Mouse (Mus musculus): ENCODE data around the gene Gm960. TPM values are rescaled to one million over a fixed set of nuclear protein-coding genes. Genes with fewer than 3 reads are reported as not detected.

Gm960 gene
- total and polyA plus RNA-seq, 3 experiments: 0.93 TPM; not detected in 2

GRCm38 (mm10) chr19:4697721-4698120 lies 747 bp downstream of the Gm960 start:
- ATAC-seq (ENCODE audit: extremely low read depth, insufficient number of reproducible peaks, low FRiP score, poor library complexity, severe bottlenecking) (no peak), DNase-seq (ENCODE audit: low spot score) (no peak)
- no peaks in the 10 kb centered on the region for H3K9me3 ChIP-seq (replicated peaks)
- no peak overlapping the region for H3K4me3 ChIP-seq (ENCODE audit: low read depth, low read length)
- TF ChIP-seq CTCF (IDR thresholded peaks at IDR 0.05; ENCODE audit: low read depth, low read length) (no peak), POLR2AphosphoS5 (IDR thresholded peaks at IDR 0.05; ENCODE audit: insufficient replicate concordance, low read depth, low read length) (no peak), GATA1 (IDR thresholded peaks at IDR 0.05; ENCODE audit: borderline replicate concordance, low read length) (no peak), GATA2 (IDR thresholded peaks at IDR 0.05; ENCODE audit: borderline replicate concordance, low read depth, low read length) (no peak), TAL1 (conservative IDR thresholded peaks at IDR 0.05; ENCODE audit: low read depth, low read length) (no peak)
- no peaks in the 10 kb centered on the region for H3K36me3 ChIP-seq (replicated peaks)
- no peaks in the 10 kb centered on the region for H3K4me1 ChIP-seq (ENCODE audit: insufficient read depth, low read depth, low read length)
- H3K27me3 ChIP-seq (ENCODE audit: insufficient read depth, low read length): peaks cover 21% of the 10 kb centered on the region; the same call in 1 of the 2 replicates

GRCm38 (mm10) chr19:4697121-4697520 lies 1.3 kb downstream of the Gm960 start:
- H3K36me3 ChIP-seq (replicated peaks): no peaks in the 10 kb centered on the region
- no peak overlapping the region for H3K4me3 ChIP-seq (ENCODE audit: low read depth, low read length)
- peaks cover 20% of the 10 kb centered on the region; the same call in 1 of the 2 replicates for H3K27me3 ChIP-seq (ENCODE audit: insufficient read depth, low read length)
- no peak for TF ChIP-seq GATA1 (IDR thresholded peaks at IDR 0.05; ENCODE audit: borderline replicate concordance, low read length)
- no peaks in the 10 kb centered on the region for H3K4me1 ChIP-seq (ENCODE audit: insufficient read depth, low read depth, low read length)
- no peaks in the 10 kb centered on the region for H3K9me3 ChIP-seq (replicated peaks)
- ATAC-seq (ENCODE audit: extremely low read depth, insufficient number of reproducible peaks, low FRiP score, poor library complexity, severe bottlenecking) (no peak), DNase-seq (ENCODE audit: low spot score) (no peak)

GRCm38 (mm10) chr19:4694346-4694745 lies 4.1 kb downstream of the Gm960 start:
- TF ChIP-seq TAL1 (conservative IDR thresholded peaks at IDR 0.05; ENCODE audit: low read depth, low read length) (no peak), POLR2AphosphoS5 (IDR thresholded peaks at IDR 0.05; ENCODE audit: insufficient replicate concordance, low read depth, low read length) (no peak), GATA2 (IDR thresholded peaks at IDR 0.05; ENCODE audit: borderline replicate concordance, low read depth, low read length) (no peak), GATA1 (IDR thresholded peaks at IDR 0.05; ENCODE audit: borderline replicate concordance, low read length) (no peak), CTCF (IDR thresholded peaks at IDR 0.05; ENCODE audit: low read depth, low read length) (no peak)
- Histone ChIP-seq H3K4me1 (ENCODE audit: insufficient read depth, low read depth, low read length) (no peaks in the 10 kb centered on the region), H3K9me3 (replicated peaks) (no peaks in the 10 kb centered on the region), H3K36me3 (replicated peaks) (no peaks in the 10 kb centered on the region), H3K27me3 (ENCODE audit: insufficient read depth, low read length) (peaks cover 11% of the 10 kb centered on the region; the same call in 1 of the 2 replicates), H3K4me3 (ENCODE audit: low read depth, low read length) (no peak overlapping the region)
- no peak for ATAC-seq (ENCODE audit: extremely low read depth, insufficient number of reproducible peaks, low FRiP score, poor library complexity, severe bottlenecking)
- no peak for DNase-seq (ENCODE audit: low spot score)

DNA sequence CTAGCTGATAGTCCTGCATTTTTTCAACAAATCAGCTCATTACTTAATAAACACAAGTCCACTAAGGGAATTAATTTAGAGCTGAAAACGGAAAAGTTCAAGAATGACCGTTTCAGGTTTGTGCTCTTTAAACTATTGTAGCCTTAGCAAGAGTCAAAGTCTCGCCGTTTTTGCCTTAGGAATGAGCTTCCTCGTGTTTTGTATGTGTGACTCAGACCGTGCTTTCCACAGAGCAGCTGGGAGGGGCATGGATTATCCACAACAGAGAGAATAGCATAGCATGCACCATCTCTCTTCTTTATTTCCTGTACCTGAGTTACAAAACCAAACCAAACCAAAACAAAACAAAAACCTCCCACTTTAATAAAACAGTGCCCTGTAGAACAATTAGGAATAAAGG lies 26.1 kb downstream of the Gm960 start:
- Histone ChIP-seq H3K9me3 (replicated peaks) (no peaks in the 10 kb centered on the region), H3K4me3 (ENCODE audit: low read depth, low read length) (no peak overlapping the region), H3K36me3 (replicated peaks) (no peaks in the 10 kb centered on the region), H3K4me1 (ENCODE audit: insufficient read depth, low read depth, low read length) (no peaks in the 10 kb centered on the region), H3K27me3 (ENCODE audit: insufficient read depth, low read length) (0 out of 2 replicates have a peak, but pooled peaks cover 2% of the 10 kb centered on the region)
- TF ChIP-seq GATA2 (IDR thresholded peaks at IDR 0.05; ENCODE audit: borderline replicate concordance, low read depth, low read length) (no peak), POLR2AphosphoS5 (IDR thresholded peaks at IDR 0.05; ENCODE audit: insufficient replicate concordance, low read depth, low read length) (no peak), CTCF (IDR thresholded peaks at IDR 0.05; ENCODE audit: low read depth, low read length) (no peak), TAL1 (conservative IDR thresholded peaks at IDR 0.05; ENCODE audit: low read depth, low read length) (no peak), GATA1 (IDR thresholded peaks at IDR 0.05; ENCODE audit: borderline replicate concordance, low read length) (no peak)
- DNase-seq (ENCODE audit: low spot score) (no peak), ATAC-seq (ENCODE audit: extremely low read depth, insufficient number of reproducible peaks, low FRiP score, poor library complexity, severe bottlenecking) (no peak)

- TF ChIP-seq TAL1 (conservative IDR thresholded peaks at IDR 0.05; ENCODE audit: low read depth, low read length): no peak
- TF ChIP-seq GATA1 (IDR thresholded peaks at IDR 0.05; ENCODE audit: borderline replicate concordance, low read length): no peak
- no peak for TF ChIP-seq GATA2 (IDR thresholded peaks at IDR 0.05; ENCODE audit: borderline replicate concordance, low read depth, low read length)
- no peak for TF ChIP-seq CTCF (IDR thresholded peaks at IDR 0.05; ENCODE audit: low read depth, low read length)
- no peak overlapping the region for H3K4me3 ChIP-seq (ENCODE audit: low read depth, low read length)
- no peaks in the 10 kb centered on the region for H3K9me3 ChIP-seq (replicated peaks)
- ATAC-seq (ENCODE audit: extremely low read depth, insufficient number of reproducible peaks, low FRiP score, poor library complexity, severe bottlenecking): no peak
- H3K27me3 ChIP-seq (ENCODE audit: insufficient read depth, low read length): 0 out of 2 replicates have a peak, but pooled peaks cover 2% of the 10 kb centered on the region
- H3K4me1 ChIP-seq (ENCODE audit: insufficient read depth, low read depth, low read length): no peaks in the 10 kb centered on the region
- no peak for DNase-seq (ENCODE audit: low spot score)
- H3K36me3 ChIP-seq (replicated peaks): no peaks in the 10 kb centered on the region
Measured at GRCm38 (mm10) chr19:4670776-4671175, 27.7 kb downstream of the Gm960 start.

DNA sequence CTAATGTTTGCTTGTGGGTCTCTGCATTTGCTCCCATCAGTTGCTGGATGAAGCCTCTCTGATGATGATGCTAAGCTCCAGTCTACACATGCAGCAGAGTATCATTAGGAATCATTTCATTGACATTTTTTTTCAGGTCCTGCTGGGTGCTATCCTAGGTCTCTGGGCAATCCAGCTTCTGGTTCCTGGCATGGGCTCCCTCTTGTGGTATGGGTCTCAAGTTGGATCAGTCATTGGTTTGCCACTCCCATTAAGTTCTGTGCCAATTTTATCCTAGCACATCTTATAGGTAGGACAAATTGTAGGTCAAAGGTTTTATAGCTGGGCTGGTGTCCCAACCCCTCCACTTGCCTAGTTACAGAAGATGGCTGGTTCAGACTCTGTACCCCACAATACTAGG lies 31.7 kb downstream of the Gm960 start:
- DNase-seq (ENCODE audit: low spot score): no peak
- no peak for ATAC-seq (ENCODE audit: extremely low read depth, insufficient number of reproducible peaks, low FRiP score, poor library complexity, severe bottlenecking)
- no peaks in the 10 kb centered on the region for H3K36me3 ChIP-seq (replicated peaks)
- H3K4me1 ChIP-seq (ENCODE audit: insufficient read depth, low read depth, low read length): no peaks in the 10 kb centered on the region
- no peaks in the 10 kb centered on the region for H3K9me3 ChIP-seq (replicated peaks)
- TF ChIP-seq GATA2 (IDR thresholded peaks at IDR 0.05; ENCODE audit: borderline replicate concordance, low read depth, low read length): no peak
- TF ChIP-seq POLR2AphosphoS5 (IDR thresholded peaks at IDR 0.05; ENCODE audit: insufficient replicate concordance, low read depth, low read length): no peak
- no peak for TF ChIP-seq CTCF (IDR thresholded peaks at IDR 0.05; ENCODE audit: low read depth, low read length)
- TF ChIP-seq GATA1 (IDR thresholded peaks at IDR 0.05; ENCODE audit: borderline replicate concordance, low read length): no peak
- H3K27me3 ChIP-seq (ENCODE audit: insufficient read depth, low read length): peaks cover 12% of the 10 kb centered on the region
- no peak overlapping the region for H3K4me3 ChIP-seq (ENCODE audit: low read depth, low read length)

DNA sequence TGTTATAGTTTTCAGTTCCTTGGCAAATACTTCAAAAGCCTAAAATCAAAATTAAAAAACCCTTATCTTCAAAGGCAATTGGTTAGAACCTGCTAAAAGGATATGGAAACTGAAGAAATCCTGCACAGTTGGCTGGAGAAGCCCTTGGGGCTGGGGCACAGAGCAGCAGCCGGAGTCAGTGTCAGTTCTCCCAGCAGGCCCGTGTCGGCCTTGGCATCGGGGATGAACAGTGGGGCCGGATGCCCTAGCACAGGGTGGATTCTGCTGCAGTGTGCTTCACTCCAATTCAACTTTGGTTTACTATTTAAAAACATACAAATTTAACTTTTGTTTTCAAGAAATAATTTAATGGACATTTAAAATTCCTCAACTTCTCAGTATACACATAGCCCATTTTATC lies 40.3 kb downstream of the Gm960 start:
- no peak for ATAC-seq (ENCODE audit: extremely low read depth, insufficient number of reproducible peaks, low FRiP score, poor library complexity, severe bottlenecking)
- H3K4me3 ChIP-seq (ENCODE audit: low read depth, low read length): no peak overlapping the region
- H3K4me1 ChIP-seq (ENCODE audit: insufficient read depth, low read depth, low read length): no peaks in the 10 kb centered on the region; the same call in 1 of the 2 replicates
- DNase-seq (ENCODE audit: low spot score): no peak
- H3K27me3 ChIP-seq (ENCODE audit: insufficient read depth, low read length): peaks cover 10% of the 10 kb centered on the region
- no peaks in the 10 kb centered on the region for H3K9me3 ChIP-seq (replicated peaks)
- no peaks in the 10 kb centered on the region for H3K36me3 ChIP-seq (replicated peaks)
- no peak for TF ChIP-seq GATA2 (IDR thresholded peaks at IDR 0.05; ENCODE audit: borderline replicate concordance, low read depth, low read length)
- TF ChIP-seq POLR2AphosphoS5 (IDR thresholded peaks at IDR 0.05; ENCODE audit: insufficient replicate concordance, low read depth, low read length): no peak
- no peak for TF ChIP-seq GATA1 (IDR thresholded peaks at IDR 0.05; ENCODE audit: borderline replicate concordance, low read length)
- TF ChIP-seq CTCF (IDR thresholded peaks at IDR 0.05; ENCODE audit: low read depth, low read length): no peak
- TF ChIP-seq TAL1 (conservative IDR thresholded peaks at IDR 0.05; ENCODE audit: low read depth, low read length): no peak
